Mouse (Mus musculus) adrenal gland, postnatal 10 days (tissue): ENCODE results near the gene Anks1. TPM values are rescaled to one million over a fixed set of nuclear protein-coding genes. Genes with fewer than 3 reads are reported as not detected.

Experiments used
- DNase-seq: peaks from one replicate; pipeline ENCODE4 v3.0.0; 2021; ENCODE audit warnings: mixed read lengths
- total RNA-seq, 2 experiments: library from RNA; stranded (reverse); gene quantifications; 2 replicates each; pipeline ENCODE4 v1.2.3; 2021

Anks1 gene
- total RNA-seq, 2 experiments from 2014 or later, result 26.9 to 40.0 TPM

DNA sequence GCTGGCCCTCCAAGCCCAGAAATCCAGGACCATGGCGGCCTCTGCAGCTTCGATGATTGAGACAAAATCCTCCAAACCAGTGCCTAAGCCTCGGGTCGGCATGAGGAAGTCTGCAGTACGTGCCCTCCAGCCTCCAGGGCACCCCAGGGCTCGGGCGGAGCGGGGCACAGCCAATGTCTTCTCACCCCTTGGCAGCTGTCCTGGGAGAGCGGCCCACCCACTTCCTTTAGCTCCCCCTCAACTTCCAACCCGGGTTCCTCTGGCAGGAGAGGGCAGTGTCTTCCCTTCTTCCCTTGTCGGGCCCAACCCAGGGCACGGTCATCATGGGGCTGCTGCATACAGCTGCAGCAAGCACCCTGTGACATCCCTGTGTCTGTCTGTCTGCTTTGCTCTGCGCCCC, 149.2 kb downstream of the Anks1 start:
- DNase-seq, result no peak

- no peak for DNase-seq
Measured at GRCm38 (mm10) chr17:28060681-28061080, 151.6 kb downstream of the Anks1 start.

DNA sequence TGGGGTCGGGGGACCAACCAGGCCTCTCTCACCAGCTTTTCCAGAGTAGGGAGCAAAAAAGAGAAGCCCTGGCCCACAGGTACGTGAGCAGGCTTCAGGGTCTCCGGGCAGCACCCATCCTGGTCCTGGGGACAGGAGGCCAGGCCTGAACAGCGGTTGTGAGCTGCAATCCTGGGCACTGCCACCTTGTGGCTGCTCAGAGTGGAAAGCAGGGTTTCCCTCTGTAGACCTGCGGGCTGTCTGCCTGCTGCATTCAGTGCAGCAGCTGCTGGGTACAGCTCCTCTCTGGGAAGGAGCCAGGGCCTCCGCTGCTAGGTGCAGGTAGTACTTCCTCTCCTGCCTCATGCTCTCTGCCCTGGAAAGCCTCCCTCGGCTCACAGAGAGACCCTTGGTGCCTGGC, 152.4 kb downstream of the Anks1 start:
- DNase-seq, result peak; percentile 53

GRCm38 (mm10) chr17:28062710-28063109, 153.6 kb downstream of the Anks1 start:
- DNase-seq, result peak; percentile 57

GRCm38 (mm10) chr17:28063163-28063562, 154.1 kb downstream of the Anks1 start:
- DNase-seq, result no peak

DNA sequence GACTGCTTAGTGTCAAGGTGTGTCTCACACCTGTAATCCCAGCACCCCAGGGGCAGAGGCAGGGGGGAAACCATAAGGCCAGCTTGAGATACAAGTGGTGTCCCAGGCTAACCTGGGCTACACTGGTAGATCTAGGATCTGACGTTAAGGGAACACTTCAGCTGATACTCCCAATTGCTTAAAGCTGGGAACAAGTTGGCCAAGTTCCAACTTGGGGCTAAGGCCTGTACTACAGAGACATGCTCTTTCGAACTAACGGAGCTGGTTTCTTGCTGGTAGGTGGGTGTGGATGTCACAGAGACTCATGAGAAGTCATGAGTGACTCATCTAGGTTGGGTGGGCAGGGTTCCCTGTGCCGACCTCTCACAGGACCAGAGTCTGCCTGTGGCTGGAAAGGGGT, 158.2 kb downstream of the Anks1 start:
- no peak for DNase-seq

DNA sequence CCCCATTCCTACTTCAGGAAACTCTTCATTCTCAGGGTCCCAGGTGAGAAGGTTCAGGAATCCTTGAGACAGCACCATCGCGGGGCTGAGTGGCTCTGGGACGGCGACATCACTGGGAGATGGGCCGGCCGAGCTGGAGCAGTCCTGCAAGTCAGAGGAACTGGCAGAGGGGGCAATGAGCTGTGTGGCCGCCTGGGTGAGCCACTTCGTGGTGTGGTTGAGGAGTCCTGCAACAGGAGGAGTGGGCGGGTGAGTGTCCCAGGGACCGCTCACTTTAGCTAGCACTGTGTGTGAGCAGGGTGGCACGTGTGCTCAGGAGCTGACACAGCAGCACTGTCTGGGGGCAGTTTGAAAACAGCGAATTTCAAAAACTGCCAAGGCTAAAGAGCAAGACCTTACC, 160.3 kb downstream of the Anks1 start:
- no peak for DNase-seq

GRCm38 (mm10) chr17:28070256-28070655, 161.2 kb downstream of the Anks1 start:
- DNase-seq, result peak; percentile 87

- DNase-seq, result no peak
Measured at GRCm38 (mm10) chr17:28072730-28073129, 163.6 kb downstream of the Anks1 start.

- no peak for DNase-seq
Measured at GRCm38 (mm10) chr17:28074486-28074885, 165.4 kb downstream of the Anks1 start.

GRCm38 (mm10) chr17:28078028-28078427, 168.9 kb downstream of the Anks1 start:
- no peak for DNase-seq

- peak; percentile 92 for DNase-seq
Measured at GRCm38 (mm10) chr17:28079618-28080017, 170.5 kb downstream of the Anks1 start.

- DNase-seq, result no peak
Measured at GRCm38 (mm10) chr17:28080045-28080816, 171.1 kb downstream of the Anks1 start, which contains the start of gene Tcp11. Gene Tcp11 (minus strand): TSS chr17:28080639.

GRCm38 (mm10) chr17:28080817-28081165, 171.7 kb downstream of the Anks1 start:
- DNase-seq, result no peak

DNA sequence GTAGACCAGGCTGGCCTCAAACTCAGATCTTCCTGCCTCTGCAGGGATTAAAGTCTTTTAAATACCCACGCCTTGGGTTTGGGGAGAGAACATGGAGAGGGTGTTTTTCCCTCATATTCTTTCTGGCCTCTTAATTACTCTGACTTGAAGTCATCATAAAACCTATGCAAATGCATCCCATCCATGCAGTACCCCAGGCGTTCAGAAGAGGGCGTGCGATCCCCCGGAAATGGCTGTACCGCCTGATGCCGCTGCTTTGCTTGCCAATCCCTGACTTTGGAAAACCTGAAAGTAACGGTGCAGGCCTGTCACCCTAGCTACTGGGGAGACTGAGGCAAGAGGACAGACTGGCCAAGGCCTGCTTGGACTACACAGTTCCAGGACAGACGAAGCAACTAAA, 172.3 kb downstream of the Anks1 start:
- DNase-seq, result peak; percentile 76

DNA sequence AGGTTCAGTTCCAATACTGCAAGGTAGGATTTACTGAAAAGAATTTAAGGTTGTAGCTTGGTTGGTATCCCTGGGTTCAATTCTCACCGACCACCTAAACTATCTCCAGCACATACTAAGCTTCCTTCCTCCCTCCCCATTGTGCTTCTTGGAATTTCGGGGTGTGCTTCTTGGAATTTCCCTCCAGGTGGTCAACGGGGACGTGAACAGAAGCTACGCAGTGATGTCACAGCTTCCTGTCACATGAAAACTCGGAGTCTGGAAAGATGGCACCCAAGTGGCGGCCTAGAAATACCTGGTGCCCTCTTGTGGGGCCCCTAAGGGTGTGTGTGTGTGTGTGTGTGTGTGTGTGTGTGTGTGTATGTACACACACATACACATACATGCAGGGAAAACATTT, 172.8 kb downstream of the Anks1 start:
- no peak for DNase-seq

DNA sequence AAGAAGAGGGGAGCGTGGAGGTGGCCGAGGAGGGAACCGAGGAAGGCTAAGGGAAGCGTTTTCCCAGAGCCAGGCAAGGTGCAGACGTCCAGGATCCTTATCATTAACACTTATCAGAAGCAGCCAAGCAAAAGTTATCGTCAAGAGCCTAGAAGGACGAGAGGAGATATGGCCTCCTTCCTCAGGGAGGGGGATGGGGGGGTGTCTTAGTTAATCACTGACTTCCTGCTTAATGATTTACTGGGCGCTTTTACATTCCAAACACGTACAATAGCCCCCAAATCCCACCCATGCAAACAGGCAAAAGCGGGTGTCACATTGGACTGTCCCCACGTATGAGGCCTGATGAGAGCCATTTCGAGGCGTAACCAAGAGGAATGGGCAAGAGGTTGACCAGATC, 173.8 kb downstream of the Anks1 start:
- no peak for DNase-seq

- no peak for DNase-seq
Measured at GRCm38 (mm10) chr17:28084395-28084905, 175.3 kb downstream of the Anks1 start.

GRCm38 (mm10) chr17:28084964-28085363, 175.9 kb downstream of the Anks1 start:
- peak; percentile 97 for DNase-seq

DNA sequence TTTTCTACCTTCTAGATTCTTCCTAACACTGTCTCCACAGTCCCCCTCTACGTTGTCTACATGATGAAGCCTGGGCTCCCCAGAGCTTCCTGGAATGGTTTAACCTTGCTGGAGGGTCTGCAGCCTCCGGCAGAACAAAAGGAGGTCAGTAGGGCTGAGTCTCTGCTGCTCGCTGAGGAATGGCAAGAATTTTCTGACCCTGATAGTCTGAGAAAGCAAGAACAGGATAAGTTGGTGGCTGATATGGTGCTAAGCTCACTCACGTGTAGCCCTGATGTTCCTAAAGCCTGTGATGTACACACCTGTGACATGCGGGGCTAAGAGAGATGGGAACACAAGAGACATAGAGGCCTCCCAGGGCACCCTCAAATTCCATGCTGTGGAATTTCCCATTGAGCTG, 178.3 kb downstream of the Anks1 start:
- DNase-seq, result no peak

- no peak for DNase-seq
Measured at GRCm38 (mm10) chr17:28088718-28089117, 179.6 kb downstream of the Anks1 start.

DNA sequence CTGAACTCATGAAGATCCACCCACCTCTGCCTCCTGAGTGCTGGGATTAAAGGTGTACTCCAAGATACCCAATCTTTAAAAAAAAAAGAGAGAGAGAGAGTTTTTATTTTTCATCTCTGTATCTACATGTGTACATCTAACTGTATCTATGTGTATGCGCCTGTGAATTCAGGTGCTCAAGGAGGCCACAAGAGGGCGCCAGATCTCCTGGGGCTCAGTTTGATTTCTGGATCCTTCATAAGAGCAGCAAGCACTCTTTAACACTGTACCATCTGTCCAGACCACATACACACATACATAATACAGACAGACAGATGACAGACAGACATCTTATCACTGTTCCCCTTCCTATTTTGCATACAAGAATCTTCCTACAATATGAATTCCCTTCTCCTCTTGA, 183.2 kb downstream of the Anks1 start:
- no peak for DNase-seq

DNA sequence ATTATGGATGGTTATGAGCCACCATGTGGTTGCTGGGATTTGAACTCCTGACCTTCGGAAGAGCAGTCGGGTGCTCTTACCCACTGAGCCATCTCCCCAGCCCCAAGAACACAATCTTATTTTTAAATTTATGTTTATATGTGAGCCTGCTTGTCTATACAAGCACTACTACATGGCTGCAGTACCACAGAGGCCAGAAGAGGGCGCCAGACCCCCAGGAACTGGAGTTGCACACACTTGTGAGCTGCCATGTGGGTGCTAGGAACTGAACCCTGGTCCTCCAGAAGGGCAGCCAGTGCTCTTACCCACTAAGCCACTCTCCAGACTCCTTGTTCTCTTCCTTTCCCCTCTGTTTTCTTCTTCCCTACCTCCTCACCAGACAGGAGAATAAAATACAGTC, 184.7 kb downstream of the Anks1 start:
- DNase-seq, result no peak

DNA sequence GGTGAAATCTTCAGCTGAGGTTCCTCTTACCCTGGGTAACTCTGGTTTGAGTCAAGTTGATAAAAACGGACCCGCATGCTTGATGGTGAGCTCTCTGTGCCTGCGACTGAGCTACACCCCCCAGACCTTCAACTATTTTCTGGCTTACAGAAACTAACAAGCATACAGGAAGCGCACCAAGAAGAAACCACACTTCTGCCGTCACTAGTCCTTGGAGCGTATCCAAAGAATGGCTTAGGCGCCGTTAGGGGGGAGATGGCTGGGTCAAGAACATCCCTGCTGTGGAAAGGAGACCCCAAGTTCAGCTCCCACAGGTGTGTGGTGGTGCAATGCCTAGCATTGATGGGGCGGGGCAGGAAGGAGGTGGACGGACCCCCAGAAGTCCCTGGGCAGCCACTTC, 187.3 kb downstream of the Anks1 start:
- peak; percentile 24 for DNase-seq
